Mouse (Mus musculus) embryonic stem cell, embryonic (primary cell): ENCODE results near the gene Lamb3.
"Not testable (repeated sequence)": the region's sequence is repeated elsewhere in the genome, so short reads cannot be mapped to it uniquely, and the experiment has no call there.

Source experiments
- CTCF ChIA-PET, 4 experiments: fragments of 300-600 bp in 2 of 4; fragments of 350-600 bp in 2 of 4; sonication (Branson Sonifier 250); formaldehyde crosslinking; loops; one replicate each; lab custom pipeline; 2022; ENCODE audit warnings: inconsistent platforms in 2 of 4; lab: Charles Lee
- POLR2A ChIA-PET, 4 experiments: fragments of 300-600 bp in 2 of 4; fragments of 350-600 bp in 2 of 4; sonication (Branson Sonifier 250); formaldehyde crosslinking; loops; one replicate each; lab custom pipeline; 2022; ENCODE audit warnings: antibody characterized with exemption in 4 of 4, inconsistent platforms in 1 of 4; lab: Charles Lee

The Lamb3 gene

GRCm38 (mm10) chr1:193227537-193227936 is 20.0 kb downstream of the Lamb3 start:
- POLR2A ChIA-PET = interaction anchor here in 1 of 4 experiments (1.2 kb wide), 1 partner anchor 11 kb away, joined by 3 read pairs; no protein-coding TSS in a partner anchor

GRCm38 (mm10) chr1:193229570-193229969 is 22.1 kb downstream of the Lamb3 start:
- CTCF ChIA-PET = no interaction called here
- POLR2A ChIA-PET = no interaction called here

More at GRCm38 (mm10) chr1:193227537-193227936, 20.0 kb downstream of the Lamb3 start:
- CTCF ChIA-PET = interaction anchor here in 2 of 4 experiments (0.6 to 0.9 kb wide), 2 partner anchors 149 to 281 kb away, joined by 3 read pairs; no protein-coding TSS in a partner anchor

GRCm38 (mm10) chr1:193230531-193230930 is 23.0 kb downstream of the Lamb3 start:
- ChIA-PET CTCF (interaction anchor here in 1 of 4 experiments (0.7 kb wide), 1 partner anchor 221 kb away, joined by 5 read pairs; no protein-coding TSS in a partner anchor), POLR2A (no interaction called here)

- ChIA-PET CTCF (interaction anchor here in 1 of 4 experiments (0.7 kb wide), 1 partner anchor 220 kb away, joined by 5 read pairs; no protein-coding TSS in a partner anchor), POLR2A (interaction anchor here in 1 of 4 experiments (0.6 kb wide), 1 partner anchor 143 kb away, joined by 6 read pairs; no protein-coding TSS in a partner anchor)
These were observed 23.4 kb downstream of the Lamb3 start for GRCm38 (mm10) chr1:193230935-193231334.

GRCm38 (mm10) chr1:193232732-193233131 is 25.2 kb downstream of the Lamb3 start:
- CTCF ChIA-PET = no interaction called here
- POLR2A ChIA-PET = interaction anchor here in 1 of 4 experiments (0.6 kb wide), 1 partner anchor 11 kb away, joined by 3 read pairs; no protein-coding TSS in a partner anchor

GRCm38 (mm10) chr1:193234130-193234645 is 26.7 kb downstream of the Lamb3 start:
- ChIA-PET CTCF (no interaction called here), POLR2A (interaction anchor here in 1 of 4 experiments (1.3 to 2.2 kb wide), 2 partner anchors 8 to 16 kb away, joined by 3 to 6 read pairs; no protein-coding TSS in a partner anchor)

- CTCF ChIA-PET = no interaction called here
- POLR2A ChIA-PET = interaction anchor here in 2 of 4 experiments (0.5 to 2.2 kb wide), 4 partner anchors 16 to 439 kb away, joined by 3 to 6 read pairs (median 3); no protein-coding TSS in a partner anchor
These were observed 27.4 kb downstream of the Lamb3 start for GRCm38 (mm10) chr1:193234930-193235329.

GRCm38 (mm10) chr1:193238426-193238825 is 30.9 kb downstream of the Lamb3 start:
- POLR2A ChIA-PET = interaction anchor here in 1 of 4 experiments (1.0 kb wide), 1 partner anchor 11 kb away, joined by 3 read pairs; no protein-coding TSS in a partner anchor
- CTCF ChIA-PET = no interaction called here

GRCm38 (mm10) chr1:193241436-193241835 is 33.9 kb downstream of the Lamb3 start:
- ChIA-PET CTCF (no interaction called here), POLR2A (no interaction called here)

GRCm38 (mm10) chr1:193242238-193242637 is 34.7 kb downstream of the Lamb3 start:
- ChIA-PET POLR2A (interaction anchor here in 1 of 4 experiments (0.6 kb wide), 1 partner anchor 8 kb away, joined by 3 read pairs; no protein-coding TSS in a partner anchor), CTCF (no interaction called here)

- ChIA-PET CTCF (interaction anchor here in 1 of 4 experiments (1.6 kb wide), 1 partner anchor 121 kb away, joined by 4 read pairs; no protein-coding TSS in a partner anchor), POLR2A (interaction anchor here in 2 of 4 experiments (0.5 to 0.6 kb wide), 2 partner anchors 9 to 10 kb away, joined by 3 read pairs; no protein-coding TSS in a partner anchor)
These were observed 35.4 kb downstream of the Lamb3 start for GRCm38 (mm10) chr1:193242863-193243262.

GRCm38 (mm10) chr1:193243571-193244193 is 36.2 kb downstream of the Lamb3 start:
- POLR2A ChIA-PET = interaction anchor here in 1 of 4 experiments (0.5 kb wide), 1 partner anchor 11 kb away, joined by 3 read pairs; no protein-coding TSS in a partner anchor
- CTCF ChIA-PET = interaction anchor here in 1 of 4 experiments (1.6 kb wide), 1 partner anchor 120 kb away, joined by 4 read pairs; no protein-coding TSS in a partner anchor

- ChIA-PET POLR2A (interaction anchor here in 1 of 4 experiments (0.7 kb wide), 1 partner anchor 18 kb away, joined by 4 read pairs; no protein-coding TSS in a partner anchor), CTCF (interaction anchor here in 2 of 4 experiments (0.7 to 1.6 kb wide), 2 partner anchors 120 to 132 kb away, joined by 4 read pairs; no protein-coding TSS in a partner anchor)
These were observed 36.7 kb downstream of the Lamb3 start for GRCm38 (mm10) chr1:193244235-193244634.

GRCm38 (mm10) chr1:193250026-193250425 is 42.5 kb downstream of the Lamb3 start:
- POLR2A ChIA-PET = interaction anchor here in 1 of 4 experiments (0.9 to 1.4 kb wide), 3 partner anchors 15 to 28 kb away, joined by 3 to 6 read pairs (median 4); partner anchors contain the start of gene G0s2
- CTCF ChIA-PET = no interaction called here

- ChIA-PET POLR2A (interaction anchor here in 2 of 4 experiments (1.4 to 1.7 kb wide), 3 partner anchors 16 to 44 kb away, joined by 3 to 4 read pairs (median 4); no protein-coding TSS in a partner anchor), CTCF (no interaction called here)
These were observed 43.9 kb downstream of the Lamb3 start for GRCm38 (mm10) chr1:193251386-193251785.

GRCm38 (mm10) chr1:193252616-193253015 is 45.1 kb downstream of the Lamb3 start:
- ChIA-PET POLR2A (no interaction called here), CTCF (interaction anchor here in 1 of 4 experiments (0.6 kb wide), 1 partner anchor 42 kb away, joined by 3 read pairs; no protein-coding TSS in a partner anchor)

GRCm38 (mm10) chr1:193253895-193254294 is 46.4 kb downstream of the Lamb3 start:
- POLR2A ChIA-PET, CTCF ChIA-PET: not testable (repeated sequence)

- CTCF ChIA-PET = interaction anchor here in 3 of 4 experiments (0.6 to 1.0 kb wide), 6 partner anchors 65 to 725 kb away, joined by 3 to 5 read pairs (median 4); no protein-coding TSS in a partner anchor
- POLR2A ChIA-PET = interaction anchor here in 1 of 4 experiments (1.3 kb wide), 1 partner anchor 122 kb away, joined by 3 read pairs; no protein-coding TSS in a partner anchor
These were observed 47.5 kb downstream of the Lamb3 start for GRCm38 (mm10) chr1:193255032-193255431.
